Mouse (Mus musculus): ENCODE data around the gene Dhrs1.

Dhrs1 gene

GRCm38 (mm10) chr14:55763166-55763565 lies 17.7 kb upstream of the Dhrs1 start:
- no peak for DNase-seq (ENCODE audit: low spot score in 2 of 2)

GRCm38 (mm10) chr14:55762001-55762821 lies 16.7 kb upstream of the Dhrs1 start:
- DNase-seq (ENCODE audit: low spot score in 2 of 2) = no peak

- DNase-seq (ENCODE audit: low spot score in 2 of 2) = no peak
Measured at GRCm38 (mm10) chr14:55761163-55761562, 15.7 kb upstream of the Dhrs1 start, which contains the start of gene Ltb4r2. Gene Ltb4r2 (plus strand): TSS chr14:55761428.

- peak; percentile 79 to 82 for DNase-seq (ENCODE audit: low spot score in 2 of 2)
Measured at GRCm38 (mm10) chr14:55760156-55760555, 14.7 kb upstream of the Dhrs1 start.

GRCm38 (mm10) chr14:55758363-55758784 lies 12.9 kb upstream of the Dhrs1 start, which contains the start of gene Cideb:
Gene Cideb (minus strand): TSS chr14:55758458.
- DNase-seq (ENCODE audit: low spot score in 2 of 2) = no peak

GRCm38 (mm10) chr14:55757566-55757965 lies 12.1 kb upstream of the Dhrs1 start:
- no peak for DNase-seq (ENCODE audit: low spot score in 2 of 2)

- DNase-seq (ENCODE audit: low spot score in 2 of 2) = no peak
Measured at GRCm38 (mm10) chr14:55747051-55747847, 1.8 kb upstream of the Dhrs1 start.

- no peak for DNase-seq (ENCODE audit: low spot score in 2 of 2)
Measured at GRCm38 (mm10) chr14:55745861-55746237, 359 bp upstream of the Dhrs1 start.

GRCm38 (mm10) chr14:55743711-55744110 lies 1.8 kb downstream of the Dhrs1 start:
- peak; percentile 84 to 88 for DNase-seq (ENCODE audit: low spot score in 2 of 2)

GRCm38 (mm10) chr14:55737086-55737687 lies 8.3 kb downstream of the Dhrs1 start:
- no peak for DNase-seq (ENCODE audit: low spot score in 2 of 2)

- no peak for DNase-seq (ENCODE audit: low spot score in 2 of 2)
Measured at GRCm38 (mm10) chr14:55735758-55736157, 9.7 kb downstream of the Dhrs1 start.

GRCm38 (mm10) chr14:55735334-55735733 lies 10.2 kb downstream of the Dhrs1 start:
- no peak for DNase-seq (ENCODE audit: low spot score in 2 of 2)

GRCm38 (mm10) chr14:55734869-55735268 lies 10.6 kb downstream of the Dhrs1 start:
- no peak for DNase-seq (ENCODE audit: low spot score in 2 of 2)

- DNase-seq (ENCODE audit: low spot score in 2 of 2) = no peak
Measured at GRCm38 (mm10) chr14:55733889-55734288, 11.6 kb downstream of the Dhrs1 start.

GRCm38 (mm10) chr14:55730531-55731032 lies 14.9 kb downstream of the Dhrs1 start:
- DNase-seq (ENCODE audit: low spot score in 2 of 2) = no peak

- no peak for DNase-seq (ENCODE audit: low spot score in 2 of 2)
Measured at GRCm38 (mm10) chr14:55730116-55730515, 15.4 kb downstream of the Dhrs1 start.

- DNase-seq (ENCODE audit: low spot score in 2 of 2) = no peak
Measured at GRCm38 (mm10) chr14:55727889-55728685, 17.4 kb downstream of the Dhrs1 start.

- DNase-seq (ENCODE audit: low spot score in 2 of 2) = no peak
Measured at GRCm38 (mm10) chr14:55726261-55726660, 19.2 kb downstream of the Dhrs1 start.

- DNase-seq (ENCODE audit: low spot score in 2 of 2) = peak in 1 of 2 experiments; percentile 43
Measured at GRCm38 (mm10) chr14:55724411-55724871, 21.0 kb downstream of the Dhrs1 start.

- DNase-seq (ENCODE audit: low spot score in 2 of 2) = no peak
Measured at GRCm38 (mm10) chr14:55723433-55723832, 22.1 kb downstream of the Dhrs1 start.

- DNase-seq (ENCODE audit: low spot score in 2 of 2) = no peak
Measured at GRCm38 (mm10) chr14:55722438-55722945, 23.0 kb downstream of the Dhrs1 start.

Measured in urinary bladder, postnatal 36 days (tissue).